In the genomic region with DNA sequence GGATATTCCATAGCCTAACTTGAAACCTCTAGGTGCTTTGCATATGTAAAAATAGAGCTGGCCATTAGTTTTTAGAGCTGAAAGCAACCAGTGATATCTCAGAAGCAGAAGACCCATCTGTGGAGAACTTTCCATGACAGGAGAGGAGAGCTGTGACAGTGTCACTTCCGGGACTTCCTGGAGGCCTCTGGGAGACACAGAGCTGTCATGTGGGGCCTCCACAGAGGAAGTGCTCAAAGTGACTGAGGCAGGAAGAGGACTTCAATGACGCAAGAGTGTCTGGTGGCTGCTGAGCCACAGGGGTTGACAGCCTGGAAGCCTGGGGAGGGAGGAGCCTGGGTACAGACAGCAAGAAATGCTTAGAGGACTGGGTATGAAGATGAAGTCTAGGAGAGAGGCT, we compare ENCODE assay signal across 8 mouse cellular contexts. TPM values are rescaled to one million over a fixed set of nuclear protein-coding genes. Genes with fewer than 3 reads are reported as not detected.
DNase-seq lines count a peak whose midpoint lies in the region; ATAC-seq and TF ChIP-seq lines count a peak whose summit lies in the region.

No protein-coding gene starts in this region.

- WGBS in heart, embryonic 16.5 days = 25% methylated on average over 2 of the region's 2 CpGs
- 12% methylated on average over 2 of the region's 2 CpGs for WGBS in liver, embryonic 15.5 days (ENCODE audit: insufficient replicate concordance)
- WGBS in midbrain, embryonic 11.5 days = 66% methylated on average over 2 of the region's 2 CpGs
- 58% methylated on average over 2 of the region's 2 CpGs for WGBS in hindbrain, postnatal 0 days

- H3K27ac ChIP-seq in heart, embryonic 16.5 days (ENCODE audit: low read length) = peak overlapping the region; percentile 22; the same call in 1 of the 2 replicates
- peak overlapping the region; percentile 53 for H3K27ac ChIP-seq in liver, embryonic 15.5 days (replicated peaks)
- no peak overlapping the region for H3K27ac ChIP-seq in midbrain, embryonic 11.5 days (ENCODE audit: low read depth, low read length)
- H3K27ac ChIP-seq in hindbrain, postnatal 0 days = no peak overlapping the region

- H3K4me3 ChIP-seq in heart, embryonic 16.5 days (ENCODE audit: low read length) = no peak overlapping the region
- no peak overlapping the region for H3K4me3 ChIP-seq in liver, embryonic 15.5 days (replicated peaks)
- no peak overlapping the region for H3K4me3 ChIP-seq in midbrain, embryonic 11.5 days (ENCODE audit: low read depth, low read length)
- no peak overlapping the region for H3K4me3 ChIP-seq in hindbrain, postnatal 0 days (ENCODE audit: low read length)

- H3K9ac ChIP-seq in heart, embryonic 16.5 days (ENCODE audit: low read length) = no peak overlapping the region
- no peak overlapping the region for H3K9ac ChIP-seq in liver, embryonic 15.5 days
- H3K9ac ChIP-seq in midbrain, embryonic 11.5 days (ENCODE audit: low read length) = no peak overlapping the region
- H3K9ac ChIP-seq in hindbrain, postnatal 0 days (replicated peaks; ENCODE audit: low read length) = no peak overlapping the region

- H3K36me3 ChIP-seq in heart, embryonic 16.5 days (ENCODE audit: control insufficient read depth, insufficient read depth) = no peaks in the 10 kb centered on the region
- H3K36me3 ChIP-seq in liver, embryonic 15.5 days (replicated peaks) = no peaks in the 10 kb centered on the region
- H3K36me3 ChIP-seq in midbrain, embryonic 11.5 days (ENCODE audit: control insufficient read depth, insufficient read depth, low read length) = no peaks in the 10 kb centered on the region
- H3K36me3 ChIP-seq in hindbrain, postnatal 0 days (ENCODE audit: insufficient read depth, low read length) = no peaks in the 10 kb centered on the region

- TF ChIP-seq CTCF in hindbrain, postnatal 0 days (IDR thresholded peaks at IDR 0.05; ENCODE audit: low read depth) = no peak

- H3K27me3 ChIP-seq in heart, embryonic 16.5 days (ENCODE audit: control insufficient read depth, insufficient read depth, low read length) = no peaks in the 10 kb centered on the region
- no peaks in the 10 kb centered on the region for H3K27me3 ChIP-seq in liver, embryonic 15.5 days
- no peaks in the 10 kb centered on the region for H3K27me3 ChIP-seq in midbrain, embryonic 11.5 days (ENCODE audit: control insufficient read depth, insufficient read depth, low read length)
- H3K27me3 ChIP-seq in hindbrain, postnatal 0 days (ENCODE audit: insufficient read depth, low read length) = no peaks in the 10 kb centered on the region

- DNase-seq in layer of hippocampus, adult 11-12 months (ENCODE audit: low spot score) = peak; percentile 44
- DNase-seq in layer of hippocampus, adult 9-10 months (ENCODE audit: low spot score) = no peak
- peak; percentile 85 to 88 for DNase-seq in spleen, postnatal 36 days (ENCODE audit: low spot score in 2 of 2)
- DNase-seq in cerebellum, adult 18-20 months = no peak
- DNase-seq in midbrain, embryonic 11.5 days (ENCODE audit: low spot score, missing footprints) = no peak
- DNase-seq in hindbrain, postnatal 0 days (ENCODE audit: low spot score) = no peak

- H3K9me3 ChIP-seq in heart, embryonic 16.5 days (replicated peaks; ENCODE audit: control insufficient read depth, low read length) = no peaks in the 10 kb centered on the region
- no peaks in the 10 kb centered on the region for H3K9me3 ChIP-seq in liver, embryonic 15.5 days (replicated peaks)
- H3K9me3 ChIP-seq in midbrain, embryonic 11.5 days (ENCODE audit: control insufficient read depth, low read length) = no peaks in the 10 kb centered on the region
- H3K9me3 ChIP-seq in hindbrain, postnatal 0 days (ENCODE audit: low read length) = no peaks in the 10 kb centered on the region

- H3K4me1 ChIP-seq in heart, embryonic 16.5 days (ENCODE audit: control insufficient read depth, insufficient read depth, low read length) = peaks cover 8% of the 10 kb centered on the region
- H3K4me1 ChIP-seq in liver, embryonic 15.5 days (replicated peaks) = peaks cover 93% of the 10 kb centered on the region
- H3K4me1 ChIP-seq in midbrain, embryonic 11.5 days (ENCODE audit: control insufficient read depth, insufficient read depth, low read length) = no peaks in the 10 kb centered on the region
- no peaks in the 10 kb centered on the region; the same call in 1 of the 2 replicates for H3K4me1 ChIP-seq in hindbrain, postnatal 0 days (ENCODE audit: insufficient read depth, low read length)

- H3K4me2 ChIP-seq in heart, embryonic 16.5 days (ENCODE audit: low read depth, low read length) = no peak overlapping the region
- peak overlapping the region; percentile 25; the same call in 1 of the 2 replicates for H3K4me2 ChIP-seq in liver, embryonic 15.5 days
- H3K4me2 ChIP-seq in midbrain, embryonic 11.5 days = no peak overlapping the region
- no peak overlapping the region for H3K4me2 ChIP-seq in hindbrain, postnatal 0 days (ENCODE audit: low read depth, low read length)

- peak; percentile 88 for ATAC-seq in heart, embryonic 16.5 days (replicated peaks; ENCODE audit: extremely low read depth, insufficient read depth, low FRiP score)
- peak; percentile 48 for ATAC-seq in liver, embryonic 15.5 days (ENCODE audit: insufficient read depth)
- no peak for ATAC-seq in midbrain, embryonic 11.5 days (ENCODE audit: low FRiP score)
- ATAC-seq in hindbrain, postnatal 0 days = no peak

RNA-seq across cellular contexts. Expression of gene Inpp5d, which starts 6.2 kb away (rescaled TPM):
- 5.2 and 6.9 TPM in 2 replicates for polyA plus RNA-seq in heart, embryonic 16.5 days (2015; fragmentation: Nextera tagmentation; extraction: Ambion mirVana)
- polyA plus RNA-seq in liver, embryonic 15.5 days (2015; fragmentation: Nextera tagmentation; extraction: Ambion mirVana) = 10.9 and 13.4 TPM in 2 replicates
- 2.8 and 4.8 TPM in 2 replicates for polyA plus RNA-seq in midbrain, embryonic 11.5 days (2014; fragmentation: Nextera tagmentation; extraction: Ambion mirVana)
- total RNA-seq in hindbrain, postnatal 0 days (2014; rRNA removed) = 7.4 and 20.1 TPM in 2 replicates
- 2.1 and 2.3 TPM in 2 replicates for polyA plus RNA-seq in hindbrain, postnatal 0 days (2015; fragmentation: Nextera tagmentation; extraction: Ambion mirVana)

RNA-seq across cellular contexts. Expression of gene Ngef, which starts 52.7 kb away (rescaled TPM):
- 0.32 and 0.99 TPM in 2 replicates for polyA plus RNA-seq in heart, embryonic 16.5 days (2015; fragmentation: Nextera tagmentation; extraction: Ambion mirVana)
- polyA plus RNA-seq in liver, embryonic 15.5 days (2015; fragmentation: Nextera tagmentation; extraction: Ambion mirVana) = 6.6 and 9.1 TPM in 2 replicates
- 3.0 and 3.9 TPM in 2 replicates for polyA plus RNA-seq in midbrain, embryonic 11.5 days (2014; fragmentation: Nextera tagmentation; extraction: Ambion mirVana)
- 42.1 and 49.1 TPM in 2 replicates for total RNA-seq in hindbrain, postnatal 0 days (2014; rRNA removed)
- polyA plus RNA-seq in hindbrain, postnatal 0 days (2015; fragmentation: Nextera tagmentation; extraction: Ambion mirVana) = 32.4 and 35.6 TPM in 2 replicates

Comparison
In these comparisons a context has a peak if more than half of its experiments do, and no peak if none do; other contexts are left out.
1. DNase-seq: peak in layer of hippocampus, adult 11-12 months (single experiment) and spleen, postnatal 36 days (2 of 2); none in layer of hippocampus, adult 9-10 months (single experiment), cerebellum, adult 18-20 months (0 of 2), midbrain, embryonic 11.5 days (single experiment) and hindbrain, postnatal 0 days (single experiment).
2. ATAC-seq: peak in heart, embryonic 16.5 days (single experiment) and liver, embryonic 15.5 days (single experiment); none in midbrain, embryonic 11.5 days (single experiment) and hindbrain, postnatal 0 days (single experiment).
3. H3K27ac ChIP-seq: peak in heart, embryonic 16.5 days (single experiment) and liver, embryonic 15.5 days (single experiment); none in midbrain, embryonic 11.5 days (single experiment) and hindbrain, postnatal 0 days (single experiment).